Mouse (Mus musculus) 3134 (cell line): ENCODE measurements around the gene Pdzd3.
"Not testable (repeated sequence)": the region's sequence is repeated elsewhere in the genome, so short reads cannot be mapped to it uniquely, and the experiment has no call there.

Source experiments
- DNase-seq: peaks from one replicate; pipeline ENCODE4 v3.0.0-alpha.2; 2011; ENCODE audit warnings: low spot score; ENCODE audit not compliant: insufficient read length; ENCODE audit errors: extremely low read depth

The Pdzd3 gene

GRCm38 (mm10) chr9:44251314-44251713 is at the start of gene Pdzd3:
TSS of gene Pdzd3 (minus strand) at chr9:44251471.
- no peak for DNase-seq

GRCm38 (mm10) chr9:44300001-44300400 is 48.7 kb upstream of the Pdzd3 start:
- not testable (repeated sequence) for DNase-seq

- no peak for DNase-seq
Measured at GRCm38 (mm10) chr9:44292490-44292889, 41.2 kb upstream of the Pdzd3 start.

GRCm38 (mm10) chr9:44288959-44289291 is 37.7 kb upstream of the Pdzd3 start:
- DNase-seq: no peak

GRCm38 (mm10) chr9:44288076-44288958 is 37.0 kb upstream of the Pdzd3 start, which contains the start of gene Abcg4:
TSS of gene Abcg4 (minus strand) at chr9:44288615.
- DNase-seq: no peak

GRCm38 (mm10) chr9:44287401-44288075 is 36.3 kb upstream of the Pdzd3 start:
- DNase-seq: no peak

- DNase-seq: no peak
Measured at GRCm38 (mm10) chr9:44287003-44287400, 35.7 kb upstream of the Pdzd3 start.

- no peak for DNase-seq
Measured at GRCm38 (mm10) chr9:44286256-44286850, 35.1 kb upstream of the Pdzd3 start.

- no peak for DNase-seq
Measured at GRCm38 (mm10) chr9:44283183-44283582, 31.9 kb upstream of the Pdzd3 start.

GRCm38 (mm10) chr9:44269973-44270372 is 18.7 kb upstream of the Pdzd3 start:
- no peak for DNase-seq

- no peak for DNase-seq
Measured at GRCm38 (mm10) chr9:44269077-44269476, 17.8 kb upstream of the Pdzd3 start.

GRCm38 (mm10) chr9:44268432-44268831 is 17.2 kb upstream of the Pdzd3 start, which contains the start of gene Nlrx1:
TSS of gene Nlrx1 (minus strand) at chr9:44268599.
- no peak for DNase-seq

- DNase-seq: peak; percentile 90
Measured at GRCm38 (mm10) chr9:44268027-44268360, 16.7 kb upstream of the Pdzd3 start.

GRCm38 (mm10) chr9:44267319-44268026 is 16.2 kb upstream of the Pdzd3 start:
- no peak for DNase-seq

- no peak for DNase-seq
Measured at GRCm38 (mm10) chr9:44266478-44267226, 15.4 kb upstream of the Pdzd3 start.

GRCm38 (mm10) chr9:44261388-44261787 is 10.1 kb upstream of the Pdzd3 start:
- no peak for DNase-seq

- no peak for DNase-seq
Measured at GRCm38 (mm10) chr9:44259014-44259413, 7.7 kb upstream of the Pdzd3 start.

GRCm38 (mm10) chr9:44256213-44256612 is 4.9 kb upstream of the Pdzd3 start:
- DNase-seq: no peak

GRCm38 (mm10) chr9:44255136-44255521 is 3.9 kb upstream of the Pdzd3 start:
- no peak for DNase-seq

- DNase-seq: no peak
Measured at GRCm38 (mm10) chr9:44254508-44255135, 3.4 kb upstream of the Pdzd3 start.
